Mouse (Mus musculus) midbrain, embryonic 10.5 days (tissue): ENCODE results near the gene Slc25a38. TPM values are rescaled to one million over a fixed set of nuclear protein-coding genes. Genes with fewer than 3 reads are reported as not detected.

Experiments used
- DNase-seq: peaks from one replicate; pipeline ENCODE4 v3.0.0-alpha.2; 2017; ENCODE audit warnings: low spot score
- H3K27ac ChIP-seq: fragments of 300-500 bp; sonication (generic); replicated peaks from 2 replicates; pipeline ENCODE4 v1.5.1; 2016; ENCODE audit warnings: mild to moderate bottlenecking
- H3K27me3 ChIP-seq: fragments of 300-500 bp; sonication (generic); 2 replicates; pipeline ENCODE4 v1.6.1; 2016; ENCODE audit warnings: low read depth, mild to moderate bottlenecking; ENCODE audit not compliant: poor library complexity, severe bottlenecking
- H3K36me3 ChIP-seq: fragments of 300-500 bp; sonication (generic); 2 replicates; pipeline ENCODE4 v1.6.1; 2016; ENCODE audit warnings: mild to moderate bottlenecking, moderate library complexity
- H3K4me1 ChIP-seq: fragments of 300-500 bp; sonication (generic); 2 replicates; pipeline ENCODE4 v1.6.1; 2016
- H3K4me3 ChIP-seq: fragments of 300-500 bp; sonication (generic); 2 replicates; pipeline ENCODE4 v1.5.1; 2016; ENCODE audit warnings: mild to moderate bottlenecking, moderate library complexity
- H3K9me3 ChIP-seq: fragments of 300-500 bp; sonication (generic); replicated peaks from 2 replicates; pipeline ENCODE4 v1.6.1; 2016; ENCODE audit warnings: mild to moderate bottlenecking
- WGBS: fragments of 180-500 bp; shearing (Covaris S2); methylation state at CpG from one replicate; pipeline ENCODE4 v1.1.7; 2016; 5-methylcytosine and 5-hydroxymethylcytosine counted together
- polyA plus RNA-seq: library from polyadenylated mRNA; unstranded; fragments of >200 nt; fragmentation: Nextera tagmentation; extraction: Ambion mirVana; gene quantifications from 2 replicates; pipeline ENCODE4 v1.2.1, GENCODE M21; 2016

The Slc25a38 gene
- polyA plus RNA-seq, 1 experiment from 2014 or later = 42.1 TPM

- Histone ChIP-seq H3K9me3 (no peaks in the 10 kb centered on the region), H3K36me3 (peaks cover 49% of the 10 kb centered on the region), H3K27me3 (no peaks in the 10 kb centered on the region), H3K4me1 (peaks cover 19% of the 10 kb centered on the region), H3K27ac (no peak overlapping the region), H3K4me3 (no peak overlapping the region)
- WGBS = 91% methylated on average over 3 of the region's 3 CpGs
- DNase-seq = no peak
Measured at GRCm38 (mm10) chr9:120131784-120132288, 21.7 kb downstream of the Slc25a38 start.

- Histone ChIP-seq H3K27ac (no peak overlapping the region), H3K4me1 (peaks cover 16% of the 10 kb centered on the region), H3K4me3 (no peak overlapping the region), H3K27me3 (no peaks in the 10 kb centered on the region), H3K9me3 (no peaks in the 10 kb centered on the region), H3K36me3 (peaks cover 49% of the 10 kb centered on the region)
- DNase-seq = peak; percentile 35
- 45% methylated on average over 8 of the region's 8 CpGs for WGBS
Measured at GRCm38 (mm10) chr9:120132980-120133754, 23.0 kb downstream of the Slc25a38 start.

DNA sequence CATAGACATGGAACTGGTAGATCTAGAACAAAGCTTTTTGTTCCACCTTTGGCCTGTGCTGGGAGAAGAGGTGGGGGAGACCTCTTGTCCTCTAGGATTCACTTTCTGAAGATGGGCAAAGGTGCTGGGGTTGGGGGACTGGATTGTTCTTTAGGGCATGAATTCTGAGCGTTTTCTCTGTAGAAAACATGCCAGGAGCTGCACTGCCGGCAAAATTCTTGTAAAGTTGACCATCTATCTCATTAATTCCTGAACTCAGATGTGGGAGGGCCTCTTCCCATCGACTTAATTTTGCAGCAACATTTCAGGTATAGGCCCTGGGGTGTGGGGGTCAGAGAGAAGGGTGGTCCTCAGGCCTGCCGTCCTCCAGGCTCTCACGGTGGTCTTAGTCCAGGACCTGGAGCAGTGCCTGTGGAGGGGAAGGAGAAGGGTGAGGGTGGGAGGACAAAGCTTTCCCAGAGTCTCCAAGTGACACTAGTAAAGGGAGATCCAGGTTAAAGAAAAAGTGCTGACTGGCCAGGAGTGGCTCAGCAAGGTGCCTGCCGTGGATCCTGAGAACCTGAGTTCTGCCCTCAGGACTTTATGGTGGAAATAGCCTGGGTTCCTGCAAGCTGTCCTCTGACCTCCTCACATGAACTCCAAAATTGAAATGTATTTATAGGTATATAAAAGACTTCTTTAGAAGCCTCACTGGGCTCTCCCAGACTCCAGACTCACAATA, 23.7 kb downstream of the Slc25a38 start:
- Histone ChIP-seq H3K4me3 (no peak overlapping the region), H3K27ac (no peak overlapping the region), H3K36me3 (peaks cover 43% of the 10 kb centered on the region), H3K27me3 (no peaks in the 10 kb centered on the region), H3K9me3 (no peaks in the 10 kb centered on the region), H3K4me1 (peaks cover 10% of the 10 kb centered on the region)
- no peak for DNase-seq
- WGBS = 69% methylated on average over 6 of the region's 6 CpGs

- DNase-seq = no peak
- Histone ChIP-seq H3K36me3 (peaks cover 36% of the 10 kb centered on the region), H3K27ac (no peak overlapping the region), H3K4me3 (no peak overlapping the region), H3K4me1 (peaks cover 3% of the 10 kb centered on the region; the same call in 1 of the 2 replicates), H3K27me3 (no peaks in the 10 kb centered on the region), H3K9me3 (no peaks in the 10 kb centered on the region)
- 88% methylated on average over 13 of the region's 13 CpGs for WGBS
Measured at GRCm38 (mm10) chr9:120134529-120135160, 24.5 kb downstream of the Slc25a38 start.

GRCm38 (mm10) chr9:120135454-120135853, 25.3 kb downstream of the Slc25a38 start:
- whole genome bisulfite sequencing = 89% methylated on average over 11 of the region's 11 CpGs
- Histone ChIP-seq H3K4me1 (no peaks in the 10 kb centered on the region), H3K36me3 (peaks cover 28% of the 10 kb centered on the region), H3K27me3 (no peaks in the 10 kb centered on the region), H3K4me3 (no peak overlapping the region), H3K9me3 (no peaks in the 10 kb centered on the region), H3K27ac (no peak overlapping the region)
- no peak for DNase-seq

- peak; percentile 75 for DNase-seq
- WGBS = 27% methylated on average over 4 of the region's 4 CpGs
Measured at GRCm38 (mm10) chr9:120140652-120141051, 30.5 kb downstream of the Slc25a38 start.

GRCm38 (mm10) chr9:120144474-120144873, 34.3 kb downstream of the Slc25a38 start:
- no peak overlapping the region for H3K27ac ChIP-seq

More at GRCm38 (mm10) chr9:120140652-120141051, 30.5 kb downstream of the Slc25a38 start:
- Histone ChIP-seq H3K27me3 (no peaks in the 10 kb centered on the region), H3K4me3 (no peak overlapping the region), H3K4me1 (no peaks in the 10 kb centered on the region), H3K36me3 (no peaks in the 10 kb centered on the region), H3K9me3 (no peaks in the 10 kb centered on the region), H3K27ac (no peak overlapping the region)

GRCm38 (mm10) chr9:120149222-120149828, 39.2 kb downstream of the Slc25a38 start, which contains the start of gene Mobp:
Gene Mobp (plus strand): TSS chr9:120149707.
- no peak for DNase-seq
- 46% methylated on average over 11 of the region's 11 CpGs for WGBS
- Histone ChIP-seq H3K4me3 (no peak within 1 kb of the TSS), H3K27me3 (peaks cover 37% of the 10 kb centered on the region), H3K27ac (peak within 1 kb of the TSS; percentile 57), H3K9me3 (no peaks in the 10 kb centered on the region), H3K4me1 (peaks cover 15% of the 10 kb centered on the region), H3K36me3 (no peaks in the 10 kb centered on the region)

More at GRCm38 (mm10) chr9:120144474-120144873, 34.3 kb downstream of the Slc25a38 start:
- WGBS = 91% methylated on average over 13 of the region's 13 CpGs
- H3K9me3 ChIP-seq = no peaks in the 10 kb centered on the region
- peaks cover 8% of the 10 kb centered on the region for H3K4me1 ChIP-seq
- H3K4me3 ChIP-seq = no peak overlapping the region
- no peak for DNase-seq
- H3K36me3 ChIP-seq = no peaks in the 10 kb centered on the region
- H3K27me3 ChIP-seq = peaks cover 8% of the 10 kb centered on the region

DNA sequence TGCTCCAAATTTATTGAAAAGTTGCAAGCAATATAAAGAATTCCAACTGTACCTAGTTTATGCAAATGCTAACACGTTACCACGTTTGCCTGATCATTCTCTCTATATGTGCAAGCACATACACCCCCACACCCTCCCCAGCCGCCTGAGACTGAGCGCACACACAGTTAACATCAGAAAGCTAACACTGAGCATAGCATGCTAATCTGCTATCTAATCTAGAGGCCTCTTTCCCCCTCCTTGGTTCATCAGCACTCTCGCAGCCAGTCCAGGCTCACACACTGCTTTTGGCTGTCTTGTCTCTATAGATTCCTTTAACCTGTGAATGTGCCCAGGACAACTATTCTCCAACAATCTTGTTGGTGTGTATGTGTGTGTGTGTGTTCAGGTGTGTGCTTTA, 41.0 kb downstream of the Slc25a38 start:
- Histone ChIP-seq H3K4me1 (peaks cover 18% of the 10 kb centered on the region), H3K27ac (no peak overlapping the region), H3K4me3 (no peak overlapping the region), H3K9me3 (no peaks in the 10 kb centered on the region), H3K27me3 (peaks cover 47% of the 10 kb centered on the region), H3K36me3 (no peaks in the 10 kb centered on the region)
- 79% methylated on average over 5 of the region's 5 CpGs for WGBS
- DNase-seq = no peak

GRCm38 (mm10) chr9:120151906-120152399, 41.8 kb downstream of the Slc25a38 start:
- peaks cover 18% of the 10 kb centered on the region for H3K4me1 ChIP-seq
- no peaks in the 10 kb centered on the region for H3K36me3 ChIP-seq
- 82% methylated on average over 12 of the region's 12 CpGs for WGBS
- H3K4me3 ChIP-seq = no peak overlapping the region
- DNase-seq = no peak
- no peaks in the 10 kb centered on the region for H3K9me3 ChIP-seq
- H3K27me3 ChIP-seq = peaks cover 47% of the 10 kb centered on the region
- no peak overlapping the region for H3K27ac ChIP-seq

DNA sequence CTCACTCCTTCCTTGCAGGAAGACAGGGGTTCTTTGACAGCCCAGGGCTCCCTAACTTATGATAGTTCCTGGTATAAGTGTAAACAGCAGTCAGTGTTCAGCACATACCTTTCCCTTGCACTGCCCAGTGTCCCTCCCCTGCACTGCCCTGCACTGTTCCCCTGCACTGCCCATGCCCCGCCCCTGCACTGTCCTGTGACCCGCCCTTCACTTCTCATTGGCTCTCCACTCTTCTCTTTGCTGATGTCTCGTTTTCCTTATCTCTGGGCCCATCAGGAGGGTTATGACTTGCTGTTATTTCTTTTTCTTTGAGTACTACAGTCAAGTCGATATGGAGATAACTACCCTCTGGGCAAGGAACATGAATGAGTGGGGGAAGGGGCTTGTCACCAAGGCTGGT, 47.9 kb downstream of the Slc25a38 start:
- H3K27ac ChIP-seq = no peak overlapping the region
- peaks cover 15% of the 10 kb centered on the region for H3K4me1 ChIP-seq
- H3K27me3 ChIP-seq = peaks cover 21% of the 10 kb centered on the region; the same call in 1 of the 2 replicates
- H3K36me3 ChIP-seq = no peaks in the 10 kb centered on the region
- no peak for DNase-seq
- no peaks in the 10 kb centered on the region for H3K9me3 ChIP-seq
- H3K4me3 ChIP-seq = no peak overlapping the region
- WGBS = 43% methylated on average over 4 of the region's 4 CpGs

GRCm38 (mm10) chr9:120163862-120164261, 53.7 kb downstream of the Slc25a38 start:
- DNase-seq = no peak
- H3K4me3 ChIP-seq = no peak overlapping the region
- no peaks in the 10 kb centered on the region for H3K9me3 ChIP-seq
- H3K36me3 ChIP-seq = no peaks in the 10 kb centered on the region
- WGBS = 88% methylated on average over 16 of the region's 16 CpGs
- H3K27ac ChIP-seq = no peak overlapping the region
- peaks cover 10% of the 10 kb centered on the region; the same call in 1 of the 2 replicates for H3K27me3 ChIP-seq
- H3K4me1 ChIP-seq = no peaks in the 10 kb centered on the region
